Mouse (Mus musculus) limb, embryonic 14.5 days (tissue): ENCODE data around the gene Plekhg5. TPM values are rescaled to one million over a fixed set of nuclear protein-coding genes. Genes with fewer than 3 reads are reported as not detected.
A peak's percentile ranks its signal among the peaks of the same experiment; 100 is the strongest.

Experiments
- ATAC-seq: fragments of 200-750 bp; cut with Nextera tagmentation; 2 replicates; pipeline ENCODE4 v1.8.0; 2017; ENCODE audit warnings: low read depth, moderate number of reproducible peaks, moderate TSS enrichment; ENCODE audit not compliant: low FRiP score
- DNase-seq: peaks from one replicate; pipeline ENCODE4 v3.0.0-alpha.2; 2015; ENCODE audit warnings: low spot score
- H3K27ac ChIP-seq: fragments of 300-500 bp; sonication (generic); replicated peaks from 2 replicates; pipeline ENCODE4 v1.5.1; 2014; ENCODE audit warnings: low read depth, mild to moderate bottlenecking, low read length, moderate library complexity, mixed read lengths
- H3K27me3 ChIP-seq: fragments of 300-500 bp; sonication (generic); 2 replicates; pipeline ENCODE4 v1.6.1; 2014; ENCODE audit warnings: low read length, mixed read lengths; ENCODE audit not compliant: control insufficient read depth, insufficient read depth
- H3K36me3 ChIP-seq: fragments of 300-500 bp; sonication (generic); 2 replicates; pipeline ENCODE4 v1.6.1; 2014; ENCODE audit warnings: mild to moderate bottlenecking, low read length, moderate library complexity, mixed read lengths; ENCODE audit not compliant: control insufficient read depth, insufficient read depth
- H3K4me1 ChIP-seq: fragments of 300-500 bp; sonication (generic); 2 replicates; pipeline ENCODE4 v1.6.1; 2014; ENCODE audit warnings: antibody characterized with exemption, low read length, mixed read lengths; ENCODE audit not compliant: control insufficient read depth, insufficient read depth
- H3K4me2 ChIP-seq: fragments of 300-500 bp; sonication (generic); replicated peaks from 2 replicates; pipeline ENCODE4 v1.6.1; 2014; ENCODE audit warnings: low read depth, mild to moderate bottlenecking, low read length, moderate library complexity; ENCODE audit not compliant: severe bottlenecking
- H3K4me3 ChIP-seq: fragments of 300-500 bp; sonication (generic); replicated peaks from 2 replicates; pipeline ENCODE4 v1.5.1; 2014; ENCODE audit warnings: low read length
- H3K9ac ChIP-seq: fragments of 300-500 bp; sonication (generic); 2 replicates; pipeline ENCODE4 v1.6.1; 2014; ENCODE audit warnings: mild to moderate bottlenecking, low read depth, low read length, moderate library complexity; ENCODE audit not compliant: severe bottlenecking
- H3K9me3 ChIP-seq: fragments of 300-500 bp; sonication (generic); 2 replicates; pipeline ENCODE4 v1.6.1; 2016; ENCODE audit warnings: low read length; ENCODE audit not compliant: control insufficient read depth
- POLR2A ChIP-seq: fragments of 200-500 bp; IDR thresholded peaks from 2 replicates; pipeline ENCODE4 v1.8.0; 2012; ENCODE audit warnings: inconsistent platforms, mild to moderate bottlenecking, moderate library complexity, borderline replicate concordance; ENCODE audit not compliant: insufficient read depth, insufficient read length; ENCODE audit errors: extremely low read depth
- WGBS: fragments of 180-500 bp; shearing (Covaris S2); extraction: QIAGEN DNeasy Blood & Tissue Kit; methylation state at CpG from one replicate; pipeline ENCODE4 v1.1.7; 2014; 5-methylcytosine and 5-hydroxymethylcytosine counted together
- polyA plus RNA-seq, 2 experiments: library from polyadenylated mRNA; depleted of rRNA in 1 of 2; stranded (reverse) in 1 of 2; unstranded in 1 of 2; fragments of >200 nt; fragmentation: Nextera tagmentation in 1 of 2; extraction: Ambion mirVana in 1 of 2; gene quantifications; 2 replicates each; pipeline versions ENCODE4 v1.2.1 to v1.2.3; 2012 to 2014

The Plekhg5 gene
- polyA plus RNA-seq, 2 experiments, result 14.1 to 25.0 TPM

DNA sequence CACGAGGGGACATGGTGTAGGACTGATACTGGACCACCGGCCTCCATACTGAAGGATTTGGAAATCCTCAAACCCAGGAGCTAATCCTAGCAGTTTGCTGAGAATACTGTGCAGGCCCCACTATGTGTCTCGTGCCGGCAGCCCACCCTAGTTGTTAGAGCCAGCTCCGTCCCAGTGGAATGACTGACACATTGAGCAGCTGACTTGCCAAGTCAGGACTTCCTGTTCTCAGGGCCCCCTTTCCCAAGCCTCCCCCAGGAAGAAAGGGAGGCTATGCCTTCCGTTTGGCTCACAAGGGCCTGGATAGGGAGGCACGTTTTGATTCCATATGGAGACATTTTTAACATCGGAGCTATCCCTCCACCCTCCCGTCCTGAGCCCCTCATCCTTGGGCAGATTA lies 17.9 kb downstream of the Plekhg5 start:
- H3K27me3 ChIP-seq, result no peaks in the 10 kb centered on the region
- ATAC-seq (no peak), DNase-seq (no peak)
- no peak overlapping the region for H3K4me3 ChIP-seq
- H3K4me2 ChIP-seq, result no peak overlapping the region
- no peak for TF ChIP-seq POLR2A
- no peak overlapping the region for H3K27ac ChIP-seq
- H3K4me1 ChIP-seq, result peaks cover 13% of the 10 kb centered on the region
- H3K9ac ChIP-seq, result no peak overlapping the region
- 74% methylated on average over 9 of the region's 9 CpGs for WGBS
- peaks cover 10% of the 10 kb centered on the region; the same call in 1 of the 2 replicates for H3K36me3 ChIP-seq
- no peaks in the 10 kb centered on the region for H3K9me3 ChIP-seq

DNA sequence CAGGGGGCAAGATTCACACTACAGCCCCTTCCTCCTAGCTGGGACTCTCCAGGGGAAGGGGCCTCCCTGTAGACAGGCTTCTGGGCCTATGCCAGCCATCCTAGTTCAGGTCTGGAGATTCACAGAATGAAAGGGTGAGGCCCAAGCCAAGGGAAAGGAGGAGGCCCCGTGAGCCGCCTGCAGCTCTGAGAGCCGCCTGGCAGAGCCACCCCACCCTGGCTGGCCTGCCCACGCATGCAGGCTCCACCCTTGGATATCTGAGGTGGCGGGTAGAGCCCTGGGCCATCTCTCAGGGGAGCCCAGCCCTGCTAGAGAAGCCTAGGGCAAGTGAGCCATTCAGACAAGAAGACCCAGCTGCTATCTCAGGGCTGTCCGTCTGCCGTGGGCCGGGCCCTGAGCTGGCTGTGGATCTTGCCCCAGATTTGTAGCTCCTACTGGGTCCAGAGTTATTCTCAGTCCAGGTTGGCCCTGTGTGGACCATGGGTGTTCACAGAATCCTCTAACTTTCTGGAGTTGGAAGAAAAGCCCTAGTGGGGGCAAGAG lies 20.5 kb downstream of the Plekhg5 start:
- Histone ChIP-seq H3K4me1 (peaks cover 9% of the 10 kb centered on the region), H3K27me3 (no peaks in the 10 kb centered on the region), H3K9ac (no peak overlapping the region), H3K9me3 (no peaks in the 10 kb centered on the region), H3K27ac (no peak overlapping the region), H3K36me3 (peaks cover 10% of the 10 kb centered on the region; the same call in 1 of the 2 replicates), H3K4me3 (no peak overlapping the region), H3K4me2 (no peak overlapping the region)
- ATAC-seq (no peak), DNase-seq (no peak)
- 60% methylated on average over 8 of the region's 8 CpGs for WGBS
- TF ChIP-seq POLR2A, result no peak

DNA sequence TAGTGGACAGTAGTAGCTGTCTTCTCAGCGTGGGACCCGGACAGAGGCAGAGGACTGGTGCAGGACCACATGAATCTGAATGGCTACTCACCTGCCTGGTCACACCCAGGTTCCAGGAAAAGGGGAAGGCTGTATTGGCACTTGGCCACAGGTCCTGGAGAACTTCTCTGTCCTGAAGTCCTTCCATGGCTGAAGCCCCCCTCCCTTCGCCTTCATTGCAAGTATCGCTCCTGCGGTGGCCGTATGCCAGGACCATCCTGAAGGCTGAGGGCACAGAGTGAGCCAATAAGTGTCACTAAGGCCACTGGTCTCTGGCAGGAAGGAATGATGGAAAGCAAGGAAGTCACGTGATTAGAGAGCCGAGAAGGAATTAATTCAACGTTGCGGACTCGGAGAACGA lies 21.9 kb downstream of the Plekhg5 start:
- no peak for TF ChIP-seq POLR2A
- Histone ChIP-seq H3K27me3 (no peaks in the 10 kb centered on the region), H3K4me1 (peaks cover 8% of the 10 kb centered on the region; the same call in 1 of the 2 replicates), H3K36me3 (peaks cover 10% of the 10 kb centered on the region; the same call in 1 of the 2 replicates), H3K9me3 (no peaks in the 10 kb centered on the region), H3K9ac (no peak overlapping the region), H3K4me2 (no peak overlapping the region), H3K27ac (no peak overlapping the region), H3K4me3 (no peak overlapping the region)
- ATAC-seq (no peak), DNase-seq (no peak)
- WGBS, result 93% methylated on average over 12 of the region's 12 CpGs

DNA sequence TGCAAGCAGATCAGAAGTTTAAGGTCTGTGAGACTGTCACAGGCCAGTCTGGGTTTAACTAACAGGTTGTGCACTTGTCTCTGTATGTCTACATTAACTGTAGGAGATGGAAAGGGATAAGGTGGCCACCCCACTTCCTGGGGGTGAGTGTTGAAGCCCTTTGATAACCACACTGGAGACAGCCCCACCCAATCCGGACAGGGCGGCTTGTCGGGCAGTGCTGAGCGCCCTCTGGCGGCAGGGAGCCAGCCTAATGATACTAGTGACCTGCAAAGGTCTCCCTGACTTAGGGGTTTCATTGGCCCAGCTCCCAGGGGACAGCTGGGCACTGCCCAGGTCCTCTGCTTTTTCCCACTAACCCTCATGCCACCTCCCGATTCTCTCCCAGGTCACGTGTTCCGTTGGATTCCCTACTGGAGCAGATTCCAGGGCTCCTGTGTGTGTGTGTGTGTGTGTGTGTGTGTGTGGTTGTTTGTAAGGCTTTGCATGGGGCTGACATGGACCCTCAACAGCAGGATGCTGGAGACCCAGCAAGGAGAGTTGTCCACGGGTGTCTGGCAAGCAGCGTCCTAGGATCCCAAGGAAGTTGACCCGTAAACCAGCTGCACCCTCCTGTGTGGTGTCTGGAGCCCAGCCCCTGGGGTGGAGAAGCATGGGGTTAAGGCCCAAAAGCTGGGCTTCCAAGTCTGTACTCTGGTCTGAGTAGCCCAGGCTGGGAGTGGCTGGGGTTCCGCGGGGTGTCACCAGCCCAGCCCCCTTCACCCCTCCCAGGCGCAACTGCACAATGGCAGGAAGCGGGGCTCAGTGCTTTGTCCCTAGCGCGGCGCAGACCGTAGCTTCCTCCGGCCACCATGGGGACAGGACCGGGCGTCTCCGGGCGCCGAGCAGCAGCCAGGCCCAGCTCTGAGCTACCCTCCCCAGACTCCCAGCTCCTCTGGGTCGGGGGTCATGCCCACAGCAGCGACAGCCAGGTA lies 23.9 kb downstream of the Plekhg5 start:
- WGBS, result 51% methylated on average over 24 of the region's 27 CpGs
- Histone ChIP-seq H3K4me2 (no peak overlapping the region), H3K27me3 (no peaks in the 10 kb centered on the region), H3K4me1 (peaks cover 8% of the 10 kb centered on the region; the same call in 1 of the 2 replicates), H3K9ac (peak overlapping the region; percentile 16; the same call in 1 of the 2 replicates), H3K4me3 (0 out of 2 replicates have a peak overlapping the region, but pooled peaks have one; percentile 7), H3K27ac (no peak overlapping the region), H3K9me3 (no peaks in the 10 kb centered on the region), H3K36me3 (peaks cover 4% of the 10 kb centered on the region; the same call in 1 of the 2 replicates)
- ATAC-seq (no peak), DNase-seq (no peak)
- no peak for TF ChIP-seq POLR2A

DNA sequence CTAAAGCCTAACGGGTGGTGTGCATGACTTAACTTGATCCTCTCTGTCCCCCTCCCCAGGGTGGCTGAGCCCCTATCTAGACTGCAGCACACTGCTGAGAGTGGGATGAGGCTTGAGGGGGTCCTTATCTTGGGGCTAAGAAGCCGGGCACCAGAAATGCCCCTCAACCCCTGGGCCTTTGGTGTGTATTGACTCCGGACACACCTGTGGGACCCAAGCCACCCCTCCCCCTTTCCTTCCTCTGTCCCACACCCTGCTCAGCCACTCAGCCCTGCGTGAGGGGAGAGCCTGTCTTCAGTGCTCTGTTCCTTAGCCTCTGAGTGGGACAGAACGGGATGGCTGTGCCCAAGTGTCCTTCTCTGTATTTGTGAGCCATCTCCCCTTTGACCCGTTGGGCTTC lies 24.6 kb downstream of the Plekhg5 start:
- no peak for TF ChIP-seq POLR2A
- WGBS, result 54% methylated on average over 6 of the region's 6 CpGs
- H3K4me2 ChIP-seq, result no peak overlapping the region
- no peaks in the 10 kb centered on the region for H3K9me3 ChIP-seq
- H3K4me3 ChIP-seq, result peak overlapping the region; percentile 7; the same call in 1 of the 2 replicates
- H3K27me3 ChIP-seq, result no peaks in the 10 kb centered on the region
- H3K9ac ChIP-seq, result peak overlapping the region; percentile 16; the same call in 1 of the 2 replicates
- H3K27ac ChIP-seq, result no peak overlapping the region
- peaks cover 6% of the 10 kb centered on the region for H3K36me3 ChIP-seq
- DNase-seq (no peak), ATAC-seq (no peak)
- peaks cover 8% of the 10 kb centered on the region; the same call in 1 of the 2 replicates for H3K4me1 ChIP-seq
